Mouse (Mus musculus) midbrain, embryonic 13.5 days (tissue): ENCODE measurements at regions not wholly inside any gene's neighbourhood (a gene's known extent, or its start where the extent isn't known, plus 50 kb on each side); places are given as distances from the start of the nearest gene placed in this dataset.

Experiments used
- ATAC-seq: fragments of 200-750 bp; cut with Nextera tagmentation; 2 replicates; pipeline ENCODE4 v1.8.0; 2017; ENCODE audit warnings: mild to moderate bottlenecking, moderate TSS enrichment, moderate library complexity
- H3K27ac ChIP-seq: fragments of 300-500 bp; sonication (generic); 2 replicates; pipeline ENCODE4 v1.5.1; 2015; ENCODE audit warnings: inconsistent platforms, mild to moderate bottlenecking, moderate library complexity
- H3K27me3 ChIP-seq: fragments of 300-500 bp; sonication (generic); 2 replicates; pipeline ENCODE4 v1.6.1; 2015; ENCODE audit warnings: mild to moderate bottlenecking, inconsistent platforms
- H3K36me3 ChIP-seq: fragments of 300-500 bp; sonication (generic); 2 replicates; pipeline ENCODE4 v1.6.1; 2015; ENCODE audit warnings: mild to moderate bottlenecking, inconsistent platforms
- H3K4me1 ChIP-seq: fragments of 300-500 bp; sonication (generic); replicated peaks from 2 replicates; pipeline ENCODE4 v1.6.1; 2015; ENCODE audit warnings: inconsistent platforms
- H3K4me2 ChIP-seq: fragments of 300-500 bp; sonication (generic); replicated peaks from 2 replicates; pipeline ENCODE4 v1.6.1; 2015; ENCODE audit warnings: moderate library complexity, mild to moderate bottlenecking, inconsistent platforms
- H3K4me3 ChIP-seq: fragments of 300-500 bp; sonication (generic); replicated peaks from 2 replicates; pipeline ENCODE4 v1.5.1; 2015; ENCODE audit warnings: mild to moderate bottlenecking, inconsistent platforms
- H3K9ac ChIP-seq: fragments of 300-500 bp; sonication (generic); replicated peaks from 2 replicates; pipeline ENCODE4 v1.6.1; 2015; ENCODE audit warnings: mild to moderate bottlenecking, inconsistent platforms
- H3K9me3 ChIP-seq: fragments of 300-500 bp; sonication (generic); 2 replicates; pipeline ENCODE4 v1.6.1; 2016; ENCODE audit warnings: mild to moderate bottlenecking, inconsistent platforms
- WGBS: fragments of 180-500 bp; shearing (Covaris S2); methylation state at CpG from one replicate; pipeline ENCODE4 v1.1.7; 2015; 5-methylcytosine and 5-hydroxymethylcytosine counted together

GRCm38 (mm10) chr4:124075551-124075950 lies 157.7 kb upstream of the 4930535I16Rik start:
- H3K9ac ChIP-seq, result no peak overlapping the region
- no peak overlapping the region for H3K4me3 ChIP-seq
- no peaks in the 10 kb centered on the region for H3K36me3 ChIP-seq
- 79% methylated on average over 5 of the region's 5 CpGs for WGBS
- no peaks in the 10 kb centered on the region for H3K27me3 ChIP-seq
- H3K9me3 ChIP-seq, result no peaks in the 10 kb centered on the region
- ATAC-seq, result no peak
- no peak overlapping the region for H3K4me2 ChIP-seq
- H3K4me1 ChIP-seq, result no peaks in the 10 kb centered on the region
- H3K27ac ChIP-seq, result no peak overlapping the region

DNA sequence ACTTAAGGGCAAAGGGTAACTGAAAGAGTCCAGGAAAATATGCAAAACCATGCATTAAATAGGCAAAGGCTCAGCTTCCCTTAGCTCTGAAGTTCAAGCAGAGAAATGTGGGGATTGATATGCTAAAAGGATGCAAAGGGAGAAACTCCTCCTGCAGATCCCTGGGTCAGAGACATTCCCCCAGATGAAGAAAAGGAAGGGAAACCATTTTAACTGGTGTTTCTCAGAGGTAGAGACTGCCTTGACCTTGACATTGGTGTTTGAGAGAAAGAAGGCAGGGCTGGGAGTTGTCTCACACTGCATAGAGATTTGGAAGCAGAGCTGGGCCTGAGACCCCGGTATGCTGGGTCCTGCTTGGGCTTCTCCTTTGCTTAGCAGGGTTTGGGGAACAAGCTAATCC lies 155.8 kb upstream of the 4930535I16Rik start:
- Histone ChIP-seq H3K9me3 (no peaks in the 10 kb centered on the region), H3K27me3 (no peaks in the 10 kb centered on the region), H3K27ac (no peak overlapping the region), H3K4me2 (no peak overlapping the region), H3K36me3 (no peaks in the 10 kb centered on the region), H3K4me3 (no peak overlapping the region), H3K4me1 (no peaks in the 10 kb centered on the region), H3K9ac (no peak overlapping the region)
- 78% methylated on average over 1 of the region's 1 CpGs for WGBS
- ATAC-seq, result no peak

GRCm38 (mm10) chr4:124064601-124065000 lies 146.8 kb upstream of the 4930535I16Rik start:
- no peak for ATAC-seq
- Histone ChIP-seq H3K27me3 (no peaks in the 10 kb centered on the region), H3K27ac (no peak overlapping the region), H3K4me2 (no peak overlapping the region), H3K9me3 (no peaks in the 10 kb centered on the region), H3K4me3 (no peak overlapping the region), H3K4me1 (no peaks in the 10 kb centered on the region), H3K9ac (no peak overlapping the region), H3K36me3 (no peaks in the 10 kb centered on the region)
- 89% methylated on average over 3 of the region's 3 CpGs for WGBS

DNA sequence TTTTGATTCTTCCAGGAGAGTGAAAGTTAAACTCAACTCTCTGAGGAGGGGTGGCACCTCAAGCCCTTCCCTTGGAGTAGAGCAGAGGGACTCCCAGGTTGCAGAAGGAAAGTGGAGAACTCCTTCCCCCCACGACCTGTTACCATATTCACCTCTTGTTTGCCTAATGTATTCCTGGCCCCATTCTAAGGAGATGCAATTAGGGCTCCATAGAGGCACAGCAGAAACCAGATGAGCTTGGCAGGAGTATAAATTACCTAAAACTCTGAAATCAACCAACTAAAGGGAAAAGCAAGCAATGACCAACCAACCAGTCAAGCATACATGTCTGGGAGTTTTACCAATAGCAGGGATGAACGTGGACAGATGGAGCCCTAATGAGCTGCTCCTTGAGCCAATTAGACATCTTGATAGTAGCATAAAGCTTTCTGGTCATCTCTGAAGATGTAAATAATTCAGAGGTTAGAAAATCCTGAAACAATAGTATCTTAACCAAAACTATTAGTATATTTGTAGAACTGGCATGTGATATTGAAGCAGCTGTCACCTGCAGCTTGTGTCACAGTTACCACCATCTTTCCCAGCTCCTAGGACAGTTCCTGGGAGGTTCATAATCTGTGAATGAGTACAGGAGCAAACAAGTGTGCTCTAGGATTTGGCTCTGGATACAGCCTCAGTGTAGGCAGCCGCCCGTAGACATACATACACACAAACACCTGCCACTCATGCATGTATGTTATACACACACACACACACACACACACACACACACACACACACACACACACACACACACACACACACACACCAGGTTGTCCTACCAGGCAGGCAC lies 145.7 kb upstream of the 4930535I16Rik start:
- no peak for ATAC-seq
- Histone ChIP-seq H3K27me3 (no peaks in the 10 kb centered on the region), H3K4me3 (no peak overlapping the region), H3K4me2 (no peak overlapping the region), H3K27ac (no peak overlapping the region), H3K9ac (no peak overlapping the region), H3K9me3 (no peaks in the 10 kb centered on the region), H3K36me3 (no peaks in the 10 kb centered on the region), H3K4me1 (no peaks in the 10 kb centered on the region)
- 81% methylated on average over 4 of the region's 4 CpGs for WGBS

DNA sequence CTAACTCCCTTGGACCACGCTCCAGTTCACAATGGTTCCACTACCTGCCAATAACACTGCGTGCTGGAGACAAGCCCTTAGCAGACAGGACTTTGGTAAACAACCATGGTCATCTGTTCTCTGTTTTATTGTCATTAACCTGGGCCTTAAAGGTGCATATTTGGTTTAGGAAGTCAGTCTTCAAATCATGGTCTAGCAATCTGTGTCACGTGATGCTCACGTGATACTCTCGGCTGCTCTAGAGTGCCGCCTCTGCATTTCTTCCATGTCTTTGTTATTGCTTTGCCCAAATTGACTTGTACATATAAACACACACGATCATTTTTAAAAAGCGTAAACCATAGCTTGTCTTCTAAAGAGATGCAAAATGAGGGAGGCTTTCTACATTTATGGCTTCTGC lies 139.8 kb upstream of the 4930535I16Rik start:
- no peak overlapping the region for H3K4me2 ChIP-seq
- no peaks in the 10 kb centered on the region for H3K27me3 ChIP-seq
- 95% methylated on average over 8 of the region's 8 CpGs for WGBS
- H3K9me3 ChIP-seq, result no peaks in the 10 kb centered on the region
- H3K4me1 ChIP-seq, result no peaks in the 10 kb centered on the region
- no peak for ATAC-seq
- no peak overlapping the region for H3K9ac ChIP-seq
- H3K4me3 ChIP-seq, result no peak overlapping the region
- no peak overlapping the region for H3K27ac ChIP-seq
- no peaks in the 10 kb centered on the region for H3K36me3 ChIP-seq

DNA sequence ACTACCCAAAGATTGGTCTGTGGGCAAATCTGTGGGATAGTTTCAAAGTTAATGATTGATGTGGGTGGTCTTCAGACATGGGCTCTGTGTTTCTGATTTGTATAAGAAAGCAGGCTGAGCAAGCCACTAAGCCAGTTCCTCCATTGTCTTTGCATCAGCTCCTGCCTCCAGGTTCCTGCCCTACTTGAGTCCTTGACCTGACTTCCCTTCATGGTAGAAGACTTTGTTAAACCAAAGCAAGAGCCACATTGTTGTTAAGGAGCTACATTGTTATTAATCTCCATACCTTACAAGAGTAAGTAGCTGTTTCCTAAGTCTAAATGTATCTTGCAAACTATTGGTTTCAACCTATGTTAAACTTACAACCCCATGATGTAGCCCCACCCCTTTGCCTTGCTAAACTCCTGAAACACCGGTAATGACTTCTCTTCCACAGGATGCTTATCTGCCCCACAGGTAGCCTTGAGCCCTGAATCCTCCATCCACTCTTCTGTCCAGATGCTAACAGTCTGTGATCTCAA lies 136.5 kb upstream of the 4930535I16Rik start:
- Histone ChIP-seq H3K9me3 (no peaks in the 10 kb centered on the region), H3K36me3 (no peaks in the 10 kb centered on the region), H3K4me3 (no peak overlapping the region), H3K9ac (no peak overlapping the region), H3K4me2 (no peak overlapping the region), H3K27me3 (no peaks in the 10 kb centered on the region), H3K27ac (no peak overlapping the region), H3K4me1 (0 out of 2 replicates have a peak, but pooled peaks cover under 1% of the 10 kb centered on the region)
- ATAC-seq, result no peak
- WGBS, result 91% methylated on average over 1 of the region's 1 CpGs

DNA sequence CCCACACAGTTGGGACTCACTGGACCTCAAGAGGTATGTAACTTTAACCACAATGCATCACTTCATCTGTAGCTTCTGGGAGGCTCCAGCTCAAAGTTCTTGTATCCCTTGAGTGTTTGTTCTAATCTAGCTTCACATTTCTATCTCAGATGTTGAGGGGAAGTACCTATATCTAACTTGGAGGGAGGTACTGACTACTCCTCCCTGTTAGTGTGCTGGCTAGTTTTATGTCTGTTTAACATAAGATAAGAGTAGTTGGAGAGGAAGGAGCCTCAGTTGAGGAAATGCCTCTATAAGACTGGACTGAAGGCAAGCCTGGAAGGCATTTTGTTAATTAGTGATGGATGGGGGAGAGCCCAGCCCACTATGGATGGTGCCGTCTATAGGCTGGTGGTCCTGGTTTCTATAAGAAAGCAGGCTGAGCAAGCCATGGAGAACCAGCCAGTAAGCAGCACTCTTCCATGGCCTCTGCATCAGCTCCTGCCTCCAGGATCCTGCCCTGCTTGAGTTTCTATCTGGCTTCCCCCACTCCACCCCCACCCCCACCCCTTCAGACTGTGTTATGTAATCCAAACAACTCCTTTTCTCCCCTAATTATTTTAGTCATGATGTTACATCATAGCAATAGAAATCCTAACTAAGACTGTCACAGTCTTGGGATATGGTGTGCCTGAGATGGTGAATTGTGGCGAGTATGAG lies 135.7 kb upstream of the 4930535I16Rik start:
- no peak for ATAC-seq

DNA sequence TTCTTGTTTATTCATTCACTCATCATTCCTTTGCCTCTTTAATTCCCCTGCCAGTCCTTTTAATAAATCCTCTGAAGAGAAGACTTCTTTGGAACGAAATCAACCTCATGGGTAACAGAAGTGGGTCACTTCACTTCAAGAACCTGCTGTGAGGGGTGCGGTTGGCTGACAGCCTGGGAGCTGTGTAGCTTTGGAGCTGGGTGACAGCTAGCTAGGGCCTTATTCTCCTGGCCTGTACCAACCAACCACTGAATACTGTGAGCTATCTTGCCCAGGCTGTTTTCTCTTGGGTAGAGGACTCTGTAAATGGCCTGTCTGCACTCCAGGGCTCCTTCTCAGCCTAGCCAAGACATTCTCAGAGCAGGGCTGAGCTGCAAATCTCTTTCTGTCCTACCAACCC lies 134.6 kb upstream of the 4930535I16Rik start:
- no peak overlapping the region for H3K9ac ChIP-seq
- no peak for ATAC-seq
- H3K9me3 ChIP-seq, result no peaks in the 10 kb centered on the region
- H3K27me3 ChIP-seq, result no peaks in the 10 kb centered on the region
- H3K36me3 ChIP-seq, result no peaks in the 10 kb centered on the region
- H3K4me3 ChIP-seq, result no peak overlapping the region
- H3K27ac ChIP-seq, result no peak overlapping the region
- peaks cover 16% of the 10 kb centered on the region for H3K4me1 ChIP-seq
- 71% methylated on average over 2 of the region's 2 CpGs for WGBS
- no peak overlapping the region for H3K4me2 ChIP-seq

More for the DNA sequence above, 135.7 kb upstream of the 4930535I16Rik start:
- Histone ChIP-seq H3K36me3 (no peaks in the 10 kb centered on the region), H3K27ac (no peak overlapping the region), H3K4me2 (no peak overlapping the region), H3K4me1 (peaks cover 9% of the 10 kb centered on the region), H3K9ac (no peak overlapping the region), H3K27me3 (no peaks in the 10 kb centered on the region), H3K4me3 (no peak overlapping the region), H3K9me3 (no peaks in the 10 kb centered on the region)
- WGBS, result 92% methylated on average over 2 of the region's 2 CpGs

DNA sequence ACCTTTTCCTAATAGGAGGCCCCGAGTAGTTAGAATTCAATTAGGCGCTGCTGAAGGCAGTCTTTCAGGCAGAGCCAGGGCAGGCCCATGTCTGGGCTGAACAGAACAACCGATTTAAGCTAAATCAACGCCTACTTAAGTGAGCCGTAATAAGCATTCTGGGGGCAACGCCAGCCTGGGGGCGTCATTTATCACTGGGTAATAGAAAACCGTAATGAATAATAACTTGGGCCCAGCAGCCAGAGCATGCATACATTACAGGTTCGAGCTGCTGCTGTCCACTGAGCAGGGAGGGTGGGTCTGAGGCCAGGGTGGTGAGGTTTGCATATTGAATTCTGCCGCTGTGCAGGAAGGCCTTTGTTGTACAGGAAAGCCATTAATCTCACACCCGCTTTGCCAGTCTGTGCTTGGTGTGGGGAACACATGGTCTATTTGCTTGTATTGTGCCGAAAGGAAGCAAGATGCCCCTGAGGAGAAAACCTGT lies 130.6 kb upstream of the 4930535I16Rik start:
- ATAC-seq, result peak; percentile 95
- Histone ChIP-seq H3K36me3 (no peaks in the 10 kb centered on the region), H3K4me2 (no peak overlapping the region), H3K4me3 (no peak overlapping the region), H3K27me3 (no peaks in the 10 kb centered on the region), H3K27ac (peak overlapping the region; percentile 79), H3K9me3 (no peaks in the 10 kb centered on the region), H3K9ac (peak overlapping the region; percentile 24; the same call in 1 of the 2 replicates), H3K4me1 (peaks cover 16% of the 10 kb centered on the region)
- WGBS, result 9% methylated on average over 12 of the region's 12 CpGs

DNA sequence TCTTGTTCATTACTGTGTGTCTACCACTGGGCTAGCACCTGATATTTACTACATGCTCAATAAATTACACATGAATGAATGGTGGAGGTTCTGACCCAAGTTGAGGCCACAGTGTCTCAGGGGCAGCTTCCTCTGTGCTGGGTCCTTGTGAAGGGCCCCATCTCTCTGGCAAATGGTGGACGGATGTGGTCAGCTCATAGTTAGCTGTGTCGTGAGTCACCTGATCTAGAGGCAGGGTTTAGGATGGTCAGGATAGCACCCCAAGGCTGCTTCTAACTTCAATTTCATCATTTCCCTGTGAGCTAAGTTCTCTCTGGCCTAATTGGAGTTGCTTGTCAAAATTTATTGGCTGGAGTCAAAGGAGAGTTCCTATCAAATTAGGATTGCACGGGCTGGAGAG lies 130.1 kb upstream of the 4930535I16Rik start:
- Histone ChIP-seq H3K9me3 (no peaks in the 10 kb centered on the region), H3K27ac (peak overlapping the region; percentile 79), H3K4me2 (no peak overlapping the region), H3K27me3 (no peaks in the 10 kb centered on the region), H3K36me3 (no peaks in the 10 kb centered on the region), H3K4me1 (peaks cover 16% of the 10 kb centered on the region), H3K4me3 (no peak overlapping the region), H3K9ac (no peak overlapping the region)
- ATAC-seq, result peak; percentile 55
- WGBS, result 58% methylated on average over 3 of the region's 3 CpGs

DNA sequence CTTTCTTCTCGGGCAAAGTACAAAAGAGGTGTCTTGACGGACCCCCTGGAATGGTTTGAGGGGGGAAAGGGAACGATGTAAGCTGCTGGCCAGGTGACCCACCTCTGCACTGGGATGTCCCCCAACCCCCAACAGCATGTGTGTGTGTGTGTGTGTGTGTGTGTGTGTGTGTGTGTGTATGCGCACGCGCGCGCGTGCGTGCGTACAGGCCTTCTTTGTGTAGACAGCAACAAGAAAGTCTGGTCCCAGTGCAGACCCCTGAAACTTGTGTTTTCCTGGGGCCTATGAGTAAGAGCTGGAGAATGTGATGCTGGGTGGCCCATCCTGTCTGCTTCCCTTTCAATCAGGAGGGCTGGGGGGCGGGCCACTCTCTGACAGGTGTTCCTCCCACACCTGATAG lies 118.7 kb upstream of the 4930535I16Rik start:
- WGBS, result 53% methylated on average over 12 of the region's 12 CpGs
- H3K4me1 ChIP-seq, result peaks cover 52% of the 10 kb centered on the region
- H3K9ac ChIP-seq, result no peak overlapping the region
- no peaks in the 10 kb centered on the region for H3K36me3 ChIP-seq
- H3K9me3 ChIP-seq, result no peaks in the 10 kb centered on the region
- no peak overlapping the region for H3K4me3 ChIP-seq
- ATAC-seq, result no peak
- peak overlapping the region; percentile 96 for H3K27ac ChIP-seq
- H3K4me2 ChIP-seq, result no peak overlapping the region
- H3K27me3 ChIP-seq, result no peaks in the 10 kb centered on the region; the same call in 1 of the 2 replicates

DNA sequence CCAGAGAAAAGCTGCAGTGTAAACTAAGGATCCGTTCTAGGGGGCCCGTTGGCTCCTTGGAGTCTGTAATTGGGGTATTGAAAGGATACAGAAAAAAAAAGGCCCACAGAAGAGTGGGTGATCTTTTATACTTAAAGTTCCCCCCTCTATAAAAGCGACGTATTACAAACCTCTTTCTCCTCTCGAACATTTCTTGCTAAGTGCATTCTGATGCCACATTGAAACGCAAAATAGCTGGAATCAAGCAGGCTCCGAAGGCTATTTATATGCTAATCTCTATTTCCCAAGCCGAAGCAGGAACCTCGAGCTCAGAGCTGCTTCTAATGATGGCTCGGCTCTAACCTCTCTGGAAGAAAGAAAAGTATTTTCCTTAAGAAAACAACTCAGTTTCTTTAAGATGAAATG lies 117.8 kb upstream of the 4930535I16Rik start:
- Histone ChIP-seq H3K36me3 (no peaks in the 10 kb centered on the region), H3K4me1 (peaks cover 52% of the 10 kb centered on the region), H3K9me3 (no peaks in the 10 kb centered on the region), H3K9ac (peak overlapping the region; percentile 33; the same call in 1 of the 2 replicates), H3K27ac (peak overlapping the region; percentile 96), H3K4me3 (no peak overlapping the region), H3K4me2 (peak overlapping the region; percentile 42), H3K27me3 (no peaks in the 10 kb centered on the region; the same call in 1 of the 2 replicates)
- WGBS, result 2% methylated on average over 10 of the region's 10 CpGs
- peak; percentile 71 for ATAC-seq
